Mouse (Mus musculus) midbrain, embryonic 13.5 days (tissue): Measurements from ENCODE around the gene Cntnap2. TPM values are rescaled to one million over a fixed set of nuclear protein-coding genes. Genes with fewer than 3 reads are reported as not detected.

ENCODE experiments used
- ATAC-seq: fragments of 200-750 bp; cut with Nextera tagmentation; 2 replicates; pipeline ENCODE4 v1.8.0; 2017; ENCODE audit warnings: mild to moderate bottlenecking, moderate TSS enrichment, moderate library complexity
- H3K27ac ChIP-seq: fragments of 300-500 bp; sonication (generic); 2 replicates; pipeline ENCODE4 v1.5.1; 2015; ENCODE audit warnings: inconsistent platforms, mild to moderate bottlenecking, moderate library complexity
- H3K27me3 ChIP-seq: fragments of 300-500 bp; sonication (generic); 2 replicates; pipeline ENCODE4 v1.6.1; 2015; ENCODE audit warnings: mild to moderate bottlenecking, inconsistent platforms
- H3K36me3 ChIP-seq: fragments of 300-500 bp; sonication (generic); 2 replicates; pipeline ENCODE4 v1.6.1; 2015; ENCODE audit warnings: mild to moderate bottlenecking, inconsistent platforms
- H3K4me1 ChIP-seq: fragments of 300-500 bp; sonication (generic); replicated peaks from 2 replicates; pipeline ENCODE4 v1.6.1; 2015; ENCODE audit warnings: inconsistent platforms
- H3K4me2 ChIP-seq: fragments of 300-500 bp; sonication (generic); replicated peaks from 2 replicates; pipeline ENCODE4 v1.6.1; 2015; ENCODE audit warnings: moderate library complexity, mild to moderate bottlenecking, inconsistent platforms
- H3K4me3 ChIP-seq: fragments of 300-500 bp; sonication (generic); replicated peaks from 2 replicates; pipeline ENCODE4 v1.5.1; 2015; ENCODE audit warnings: mild to moderate bottlenecking, inconsistent platforms
- H3K9ac ChIP-seq: fragments of 300-500 bp; sonication (generic); replicated peaks from 2 replicates; pipeline ENCODE4 v1.6.1; 2015; ENCODE audit warnings: mild to moderate bottlenecking, inconsistent platforms
- H3K9me3 ChIP-seq: fragments of 300-500 bp; sonication (generic); 2 replicates; pipeline ENCODE4 v1.6.1; 2016; ENCODE audit warnings: mild to moderate bottlenecking, inconsistent platforms
- WGBS: fragments of 180-500 bp; shearing (Covaris S2); methylation state at CpG from one replicate; pipeline ENCODE4 v1.1.7; 2015; 5-methylcytosine and 5-hydroxymethylcytosine counted together
- polyA plus RNA-seq: library from polyadenylated mRNA; unstranded; fragments of >200 nt; fragmentation: Nextera tagmentation; extraction: Ambion mirVana; gene quantifications from 2 replicates; pipeline ENCODE4 v1.2.1, GENCODE M21; 2015

The Cntnap2 gene
- polyA plus RNA-seq, 1 experiment from 2014 or later, result 72.9 TPM

DNA sequence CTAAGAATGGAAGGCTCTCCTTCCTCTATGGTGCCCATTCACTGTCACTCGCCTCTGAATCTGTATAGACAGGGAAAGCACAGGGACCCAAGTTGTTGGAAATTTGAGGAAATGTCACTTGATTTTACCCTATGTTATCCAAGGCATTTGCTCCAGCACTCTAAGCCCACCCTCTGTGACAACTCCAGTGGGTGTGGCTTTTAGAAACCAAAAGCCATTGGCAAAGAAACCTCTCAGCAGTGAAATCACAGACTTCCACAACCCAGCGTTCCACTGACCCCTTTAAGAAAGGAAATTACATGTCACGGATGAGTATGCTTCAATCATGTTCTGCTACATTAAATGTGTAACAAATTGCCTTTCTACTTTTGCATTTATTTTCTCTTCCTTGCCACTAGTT lies 1904.5 kb downstream of the Cntnap2 start:
- H3K36me3 ChIP-seq, result no peaks in the 10 kb centered on the region
- H3K27me3 ChIP-seq, result no peaks in the 10 kb centered on the region
- H3K4me3 ChIP-seq, result no peak overlapping the region
- ATAC-seq, result no peak
- 70% methylated on average over 3 of the region's 3 CpGs for WGBS
- H3K4me2 ChIP-seq, result no peak overlapping the region
- no peaks in the 10 kb centered on the region for H3K4me1 ChIP-seq
- no peaks in the 10 kb centered on the region for H3K9me3 ChIP-seq
- no peak overlapping the region for H3K27ac ChIP-seq
- no peak overlapping the region for H3K9ac ChIP-seq

GRCm38 (mm10) chr6:46972640-46973039 lies 1913.5 kb downstream of the Cntnap2 start:
- Histone ChIP-seq H3K4me1 (no peaks in the 10 kb centered on the region), H3K4me3 (no peak overlapping the region), H3K27me3 (no peaks in the 10 kb centered on the region), H3K4me2 (no peak overlapping the region), H3K36me3 (no peaks in the 10 kb centered on the region), H3K9ac (no peak overlapping the region), H3K27ac (no peak overlapping the region), H3K9me3 (no peaks in the 10 kb centered on the region)
- no peak for ATAC-seq
- 83% methylated on average over 2 of the region's 2 CpGs for WGBS

- H3K27ac ChIP-seq, result no peak overlapping the region
- no peak overlapping the region for H3K4me3 ChIP-seq
- no peaks in the 10 kb centered on the region for H3K27me3 ChIP-seq
- no peaks in the 10 kb centered on the region for H3K4me1 ChIP-seq
- ATAC-seq, result no peak
- no peak overlapping the region for H3K4me2 ChIP-seq
- H3K36me3 ChIP-seq, result no peaks in the 10 kb centered on the region
- H3K9ac ChIP-seq, result no peak overlapping the region
- WGBS, result 85% methylated on average over 6 of the region's 6 CpGs
- H3K9me3 ChIP-seq, result no peaks in the 10 kb centered on the region
Measured at GRCm38 (mm10) chr6:46996010-46996602, 1936.9 kb downstream of the Cntnap2 start.

GRCm38 (mm10) chr6:47004430-47004829 lies 1945.3 kb downstream of the Cntnap2 start:
- Histone ChIP-seq H3K4me2 (no peak overlapping the region), H3K27me3 (no peaks in the 10 kb centered on the region), H3K9ac (no peak overlapping the region), H3K27ac (no peak overlapping the region), H3K4me3 (no peak overlapping the region), H3K36me3 (no peaks in the 10 kb centered on the region), H3K9me3 (no peaks in the 10 kb centered on the region), H3K4me1 (no peaks in the 10 kb centered on the region)
- ATAC-seq, result no peak
- WGBS, result 66% methylated on average over 3 of the region's 3 CpGs

- Histone ChIP-seq H3K4me2 (no peak overlapping the region), H3K36me3 (no peaks in the 10 kb centered on the region), H3K27ac (no peak overlapping the region), H3K4me1 (no peaks in the 10 kb centered on the region), H3K4me3 (no peak overlapping the region), H3K9me3 (no peaks in the 10 kb centered on the region), H3K27me3 (no peaks in the 10 kb centered on the region), H3K9ac (no peak overlapping the region)
- WGBS, result 92% methylated on average over 4 of the region's 4 CpGs
- no peak for ATAC-seq
Measured at GRCm38 (mm10) chr6:47012933-47013332, 1953.8 kb downstream of the Cntnap2 start.

- Histone ChIP-seq H3K27me3 (no peaks in the 10 kb centered on the region), H3K4me3 (no peak overlapping the region), H3K27ac (no peak overlapping the region), H3K9me3 (no peaks in the 10 kb centered on the region), H3K9ac (no peak overlapping the region), H3K4me2 (no peak overlapping the region), H3K36me3 (no peaks in the 10 kb centered on the region), H3K4me1 (no peaks in the 10 kb centered on the region)
- 18% methylated on average over 4 of the region's 4 CpGs for WGBS
- ATAC-seq, result peak; percentile 91
Measured at GRCm38 (mm10) chr6:47013535-47013934, 1954.4 kb downstream of the Cntnap2 start.

- Histone ChIP-seq H3K9me3 (no peaks in the 10 kb centered on the region), H3K4me3 (no peak overlapping the region), H3K4me2 (no peak overlapping the region), H3K36me3 (no peaks in the 10 kb centered on the region), H3K9ac (no peak overlapping the region), H3K27me3 (no peaks in the 10 kb centered on the region), H3K27ac (no peak overlapping the region), H3K4me1 (no peaks in the 10 kb centered on the region)
- ATAC-seq, result no peak
- 69% methylated on average over 1 of the region's 1 CpGs for WGBS
Measured at GRCm38 (mm10) chr6:47014886-47015586, 1955.9 kb downstream of the Cntnap2 start.

DNA sequence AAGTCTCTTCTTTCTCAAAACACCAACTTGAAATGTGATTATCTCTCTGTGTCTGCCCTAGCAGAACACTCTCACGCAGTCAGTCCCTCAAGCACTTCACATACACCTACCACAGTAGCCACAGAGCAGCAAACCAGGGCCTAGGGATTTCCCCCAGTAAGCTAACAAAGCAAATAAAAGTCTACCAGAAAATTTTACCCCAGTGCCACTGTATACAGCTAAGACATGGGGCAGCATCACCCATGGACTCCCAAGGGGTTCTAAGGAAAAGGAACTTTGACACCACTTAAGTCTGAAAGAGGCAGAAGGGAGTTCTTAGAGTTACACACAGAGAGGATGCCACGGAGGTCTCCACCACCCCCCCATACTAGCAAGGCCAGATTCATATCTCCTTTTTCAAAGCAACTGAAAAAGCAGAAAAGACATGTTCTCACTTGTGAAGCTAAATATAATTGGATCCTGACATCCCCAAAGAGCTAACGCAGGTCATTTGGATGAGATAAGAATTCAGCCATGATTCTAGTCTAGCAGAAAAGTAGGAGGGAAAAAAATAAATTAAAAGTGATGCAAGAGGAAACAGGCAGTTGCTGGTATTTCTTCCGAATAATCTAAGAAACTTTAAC lies 1967.0 kb downstream of the Cntnap2 start:
- Histone ChIP-seq H3K4me3 (no peak overlapping the region), H3K27ac (no peak overlapping the region), H3K27me3 (no peaks in the 10 kb centered on the region), H3K9me3 (no peaks in the 10 kb centered on the region), H3K9ac (no peak overlapping the region), H3K4me2 (no peak overlapping the region), H3K4me1 (no peaks in the 10 kb centered on the region), H3K36me3 (no peaks in the 10 kb centered on the region)
- 85% methylated on average over 4 of the region's 4 CpGs for WGBS
- ATAC-seq, result no peak

GRCm38 (mm10) chr6:47031362-47031761 lies 1972.2 kb downstream of the Cntnap2 start:
- no peaks in the 10 kb centered on the region for H3K9me3 ChIP-seq
- no peak overlapping the region for H3K4me2 ChIP-seq
- H3K36me3 ChIP-seq, result no peaks in the 10 kb centered on the region
- H3K27me3 ChIP-seq, result no peaks in the 10 kb centered on the region
- no peak overlapping the region for H3K27ac ChIP-seq
- H3K9ac ChIP-seq, result no peak overlapping the region
- H3K4me1 ChIP-seq, result no peaks in the 10 kb centered on the region
- H3K4me3 ChIP-seq, result no peak overlapping the region
- WGBS, result 72% methylated on average over 2 of the region's 2 CpGs
- no peak for ATAC-seq

DNA sequence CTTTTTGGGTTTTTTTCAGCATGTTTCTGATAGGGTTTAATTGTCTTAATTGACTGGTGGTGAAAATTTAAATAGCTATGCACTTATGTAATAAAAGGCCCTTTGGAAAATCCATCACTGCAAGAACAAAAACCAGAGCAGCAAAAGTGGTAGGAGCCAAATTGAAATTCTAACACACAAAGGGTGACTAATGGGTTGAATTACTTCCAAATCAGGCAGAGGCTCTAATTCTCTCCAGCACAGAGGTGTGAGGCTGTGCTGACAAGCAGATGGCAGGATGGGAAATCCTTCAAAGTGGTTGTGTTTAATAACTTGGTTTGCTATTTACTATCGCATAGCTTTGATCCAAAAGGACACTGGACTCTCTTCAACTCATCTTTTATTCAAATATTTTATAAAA lies 1983.4 kb downstream of the Cntnap2 start:
- Histone ChIP-seq H3K4me1 (no peaks in the 10 kb centered on the region; the same call in 1 of the 2 replicates), H3K9ac (no peak overlapping the region), H3K4me2 (no peak overlapping the region), H3K27me3 (peaks cover 10% of the 10 kb centered on the region), H3K27ac (no peak overlapping the region), H3K9me3 (no peaks in the 10 kb centered on the region), H3K4me3 (no peak overlapping the region), H3K36me3 (no peaks in the 10 kb centered on the region)
- WGBS, result 61% methylated on average over 1 of the region's 1 CpGs
- ATAC-seq, result no peak

DNA sequence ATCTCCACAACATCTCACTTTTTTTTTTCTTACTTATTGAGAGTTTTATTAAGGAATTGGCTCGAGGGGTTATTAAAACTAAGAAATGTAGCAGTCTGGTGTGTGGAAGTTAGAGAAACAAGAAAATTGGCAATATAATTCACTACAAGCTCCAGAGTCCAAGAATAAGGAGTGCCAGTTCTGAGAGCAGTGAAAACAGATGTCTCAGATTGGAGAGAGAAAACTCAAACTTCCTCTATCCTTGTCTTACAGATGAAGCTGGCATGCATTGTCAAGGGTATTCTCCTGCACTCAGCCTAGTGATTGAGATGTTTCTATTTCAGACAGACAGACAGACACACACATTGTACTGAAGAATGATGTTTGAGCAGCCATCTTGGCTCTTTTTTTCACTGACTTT lies 1984.4 kb downstream of the Cntnap2 start:
- Histone ChIP-seq H3K4me3 (no peak overlapping the region), H3K27ac (no peak overlapping the region), H3K4me1 (no peaks in the 10 kb centered on the region; the same call in 1 of the 2 replicates), H3K36me3 (no peaks in the 10 kb centered on the region), H3K27me3 (peaks cover 15% of the 10 kb centered on the region), H3K9ac (no peak overlapping the region), H3K9me3 (no peaks in the 10 kb centered on the region), H3K4me2 (no peak overlapping the region)
- ATAC-seq, result no peak
- WGBS, result 92% methylated on average over 1 of the region's 1 CpGs

DNA sequence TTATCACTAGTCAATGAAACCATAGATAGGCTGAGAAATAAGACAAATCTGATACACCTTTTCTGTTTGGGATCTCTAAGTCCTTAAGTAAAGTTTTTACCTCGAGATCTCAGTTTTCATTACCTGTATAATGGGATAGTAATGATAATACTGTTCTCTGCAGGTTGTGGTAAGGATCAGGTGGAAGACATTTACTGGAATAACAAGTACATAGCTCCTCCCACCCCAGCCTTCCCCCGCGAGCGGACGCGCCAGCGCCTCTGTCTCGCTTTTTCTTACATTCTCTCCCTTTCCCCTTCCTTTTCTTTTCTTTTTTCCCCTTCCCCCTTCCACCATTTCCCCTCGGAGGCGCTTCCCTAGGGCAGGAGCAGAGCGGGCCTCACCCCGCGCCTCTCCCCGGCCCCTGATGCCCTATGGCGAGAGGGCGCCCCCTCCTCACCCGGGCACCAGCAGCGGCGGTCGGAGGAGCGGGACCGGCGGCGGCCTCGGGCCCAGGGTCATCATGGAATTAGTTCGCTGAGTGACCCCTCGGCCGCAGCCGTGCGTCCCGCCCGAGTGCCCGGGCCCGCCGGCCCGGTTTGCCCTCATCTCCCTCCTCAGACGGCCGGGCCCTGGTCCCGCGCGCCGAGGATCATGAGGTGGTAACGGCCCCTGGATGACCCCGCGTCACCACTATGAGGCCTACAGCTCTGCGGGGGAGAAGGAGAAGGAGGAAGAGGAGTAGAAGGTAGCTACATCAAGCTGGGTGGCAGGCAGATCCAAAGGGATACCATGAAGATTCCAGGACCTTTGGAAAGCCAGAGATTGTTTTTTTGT lies 1985.4 kb downstream of the Cntnap2 start:
- Histone ChIP-seq H3K4me1 (no peaks in the 10 kb centered on the region; the same call in 1 of the 2 replicates), H3K27me3 (peaks cover 19% of the 10 kb centered on the region), H3K9ac (peak overlapping the region; percentile 56), H3K36me3 (no peaks in the 10 kb centered on the region), H3K4me2 (peak overlapping the region; percentile 61), H3K4me3 (peak overlapping the region; percentile 42), H3K27ac (no peak overlapping the region), H3K9me3 (no peaks in the 10 kb centered on the region)
- peak; percentile 72; the same call in 1 of the 2 replicates for ATAC-seq
- 4% methylated on average over 46 of the region's 46 CpGs for WGBS
